Mouse (Mus musculus): Measurements from ENCODE around the gene Kdsr.

Kdsr gene

DNA sequence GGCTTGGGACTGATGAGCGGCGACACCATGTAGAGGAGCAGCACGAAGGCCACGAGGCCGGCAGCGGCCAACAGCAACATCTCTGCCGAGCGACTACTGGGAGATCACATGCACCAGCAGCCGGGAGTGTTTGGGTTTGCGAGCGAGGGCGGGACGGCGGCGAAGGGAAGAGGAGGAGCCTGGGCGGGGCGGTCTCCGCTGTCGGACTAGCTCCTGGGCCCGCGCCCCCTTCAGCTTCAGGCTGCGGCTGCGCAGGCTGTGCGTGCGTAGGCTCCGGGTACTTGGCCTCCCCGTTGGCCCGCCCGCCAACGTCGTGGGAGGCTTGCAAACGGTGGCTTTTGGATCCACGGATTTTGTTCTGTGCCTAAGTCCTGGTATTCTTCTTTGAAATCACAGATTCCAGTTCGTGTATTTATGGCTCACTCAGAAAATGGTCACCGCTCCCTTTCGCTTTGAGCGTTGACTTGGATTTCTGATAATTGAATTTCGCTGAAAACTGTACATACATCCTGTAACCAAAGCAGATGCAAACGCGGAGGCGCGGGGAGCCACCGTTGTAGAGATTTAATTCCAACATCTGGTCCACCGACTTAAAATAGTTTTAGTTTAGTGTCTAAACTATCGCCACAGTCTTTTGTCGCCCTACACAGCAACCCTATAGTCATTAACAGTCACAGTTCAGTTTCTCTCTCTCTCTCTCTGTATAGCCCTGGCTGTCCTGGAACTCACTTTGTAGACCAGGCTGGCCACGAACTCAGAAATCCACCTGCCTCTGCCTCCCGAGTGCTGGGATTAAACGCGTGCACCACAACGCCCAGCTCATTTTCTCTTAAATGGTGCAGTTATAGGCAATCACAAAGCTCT, at the start of gene Kdsr:
TSS of gene Kdsr (minus strand) at position 156 of the 864 bp plus-strand sequence.
- peak; percentile 94 for DNase-seq (ENCODE audit: low spot score)

DNA sequence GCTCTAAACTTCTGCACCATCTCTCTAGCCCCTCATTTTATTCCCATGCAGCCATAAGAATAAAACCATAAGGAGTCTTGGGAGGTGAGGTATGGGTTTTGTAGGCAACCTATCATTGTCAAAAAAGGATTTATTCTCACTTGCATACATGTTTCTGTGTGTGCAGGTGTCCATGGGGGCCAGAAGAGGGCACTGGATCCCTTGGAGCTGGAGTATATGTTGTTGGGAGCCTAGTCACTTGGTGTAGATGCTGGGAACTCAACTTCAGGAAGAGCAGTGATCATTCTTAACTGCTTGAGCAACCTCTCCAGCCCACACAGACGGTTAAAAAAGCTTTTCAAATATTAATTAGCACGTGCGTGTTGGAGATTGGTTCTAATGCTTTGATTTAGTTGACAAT, 40.4 kb upstream of the Kdsr start:
- no peak for DNase-seq (ENCODE audit: low spot score)

DNA sequence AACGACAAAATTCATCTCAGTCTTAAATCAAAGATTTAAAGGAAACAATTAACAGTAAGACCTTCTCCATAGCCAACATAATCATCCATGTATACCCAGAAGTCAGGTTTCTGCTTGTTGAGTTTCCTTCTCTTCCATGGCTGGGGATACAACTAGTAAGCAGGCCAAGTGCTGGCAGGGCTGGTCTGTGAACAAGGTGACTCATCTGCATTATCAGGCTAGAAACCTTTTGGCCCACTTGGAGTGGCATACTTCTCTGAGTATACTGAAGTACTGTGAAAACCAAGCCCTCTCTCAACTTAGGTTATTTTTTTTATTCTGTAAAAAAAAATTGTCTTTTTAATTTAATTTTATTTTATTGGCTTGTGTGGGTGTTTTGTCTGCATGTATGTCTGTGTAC, 39.9 kb upstream of the Kdsr start:
- no peak for DNase-seq (ENCODE audit: low spot score)

DNA sequence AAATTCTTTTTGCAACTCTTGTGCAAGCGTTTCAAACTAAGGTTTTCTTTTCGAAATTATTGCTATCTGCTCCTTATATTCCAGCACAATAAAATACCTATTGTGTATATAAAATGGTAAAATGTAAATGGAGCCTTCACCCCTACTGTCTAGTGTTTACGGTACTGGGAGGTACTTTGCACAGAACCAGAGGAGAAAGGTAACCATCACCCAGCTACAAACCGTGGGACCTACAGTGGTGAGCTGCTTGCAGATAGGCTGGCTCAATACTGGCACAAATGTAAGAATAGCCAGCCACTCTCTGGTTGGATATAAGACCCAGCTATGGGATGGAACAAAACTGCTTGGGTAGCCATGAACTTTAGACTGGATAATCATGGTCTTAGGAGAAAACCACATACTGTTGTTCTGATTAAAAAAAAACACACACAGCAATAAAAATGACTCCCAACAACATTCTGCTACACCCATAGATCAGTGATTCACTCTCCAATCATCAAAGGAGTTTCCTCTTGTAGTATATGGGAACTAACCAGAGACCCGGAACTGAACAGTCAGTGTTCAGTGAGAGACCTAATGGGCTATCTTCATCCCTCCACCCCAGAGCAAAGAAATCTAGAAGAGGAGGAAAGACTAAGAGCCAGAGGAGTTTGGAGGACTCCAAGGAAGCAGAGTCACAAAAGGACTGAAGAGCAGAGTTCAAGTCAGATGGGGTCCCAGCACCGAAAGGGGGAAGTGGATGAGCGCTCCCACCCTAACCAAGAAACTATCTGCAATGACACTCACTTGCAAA, 37.7 kb upstream of the Kdsr start:
- DNase-seq (ENCODE audit: low spot score): no peak

DNA sequence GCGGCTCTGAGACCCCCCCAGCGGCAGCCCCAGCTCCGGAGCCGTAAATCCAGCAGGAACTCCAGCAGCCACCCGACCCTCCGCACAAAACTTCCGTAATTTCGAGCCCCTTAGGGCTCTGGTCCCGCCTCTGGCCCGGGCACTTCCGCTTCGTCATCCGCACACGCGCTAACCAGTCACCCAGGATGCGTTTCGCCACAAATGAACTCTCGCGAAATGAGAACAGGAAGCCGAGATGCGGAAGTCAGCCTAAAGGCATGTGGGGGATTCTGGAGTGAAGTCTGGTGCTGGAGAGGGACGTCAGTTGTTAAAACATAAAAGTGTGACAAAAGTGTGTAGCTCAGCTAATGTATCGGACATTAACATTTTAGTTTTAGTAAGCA, 37.0 kb upstream of the Kdsr start, which contains the start of gene Vps4b:
TSS of gene Vps4b (minus strand) at position 187 of the 383 bp plus-strand sequence.
- peak; percentile 94 for DNase-seq (ENCODE audit: low spot score)

DNA sequence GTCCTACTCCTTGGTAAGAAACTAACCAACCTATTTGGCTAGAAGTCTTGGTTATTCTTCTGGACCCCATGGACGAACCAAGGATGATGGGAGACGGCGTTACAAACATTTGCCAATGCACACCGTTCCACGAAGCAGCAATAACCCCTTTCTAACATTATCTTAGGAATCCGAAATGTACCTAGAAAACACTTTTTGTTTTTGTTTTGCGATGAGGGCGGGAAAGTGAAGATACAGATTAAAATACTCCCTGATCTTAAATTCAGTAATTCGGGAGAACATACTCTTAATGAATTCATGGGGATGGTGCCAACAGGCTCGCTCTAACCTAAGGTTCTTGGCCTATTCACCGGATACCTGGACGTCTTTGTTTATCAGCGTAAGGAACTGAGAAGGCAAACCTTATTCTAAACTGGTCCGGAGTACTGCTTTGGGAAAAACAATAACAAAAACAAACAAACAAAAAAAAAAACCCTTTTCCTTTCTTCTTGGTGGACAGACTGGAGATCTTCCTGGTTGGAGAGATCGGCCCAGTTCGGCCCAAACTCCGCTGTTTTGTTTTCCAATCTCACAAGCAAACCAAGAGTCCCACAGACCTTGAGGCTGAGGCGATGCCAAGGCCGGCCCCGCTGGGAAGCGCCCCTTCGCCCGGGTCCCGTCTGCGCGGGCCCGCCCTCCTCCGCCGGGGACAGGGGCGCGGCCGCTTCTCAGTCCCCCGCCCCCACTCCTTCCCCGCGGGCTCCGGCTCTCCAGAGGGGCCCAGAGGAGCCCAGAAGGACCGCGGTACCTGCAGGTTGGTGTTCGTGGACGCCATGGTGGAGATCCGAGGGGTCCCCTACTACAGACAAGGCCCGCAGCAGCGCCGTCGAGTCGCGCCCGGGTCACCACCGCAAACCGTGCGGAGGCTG, 36.4 kb upstream of the Kdsr start:
- DNase-seq (ENCODE audit: low spot score): no peak

DNA sequence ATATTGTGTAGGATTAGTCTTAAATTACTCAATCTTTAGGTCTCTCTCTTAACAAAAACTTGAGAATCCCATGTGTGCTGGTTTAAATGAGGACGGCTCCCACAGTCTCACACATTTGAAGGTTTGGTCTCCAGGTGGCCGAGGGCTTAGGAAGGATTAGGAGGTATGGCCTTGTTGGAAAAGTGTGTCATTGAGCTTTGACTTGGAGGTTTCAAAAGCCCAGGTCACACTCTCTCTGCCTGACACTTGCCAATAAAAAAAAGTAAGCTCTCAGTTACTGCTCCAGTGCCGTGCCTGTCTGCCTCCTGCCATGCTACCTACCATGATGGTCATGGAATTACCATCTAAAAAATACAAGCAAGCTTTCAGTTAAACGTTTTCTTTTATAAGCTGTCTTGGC, 15.4 kb upstream of the Kdsr start:
- no peak for DNase-seq (ENCODE audit: low spot score)

DNA sequence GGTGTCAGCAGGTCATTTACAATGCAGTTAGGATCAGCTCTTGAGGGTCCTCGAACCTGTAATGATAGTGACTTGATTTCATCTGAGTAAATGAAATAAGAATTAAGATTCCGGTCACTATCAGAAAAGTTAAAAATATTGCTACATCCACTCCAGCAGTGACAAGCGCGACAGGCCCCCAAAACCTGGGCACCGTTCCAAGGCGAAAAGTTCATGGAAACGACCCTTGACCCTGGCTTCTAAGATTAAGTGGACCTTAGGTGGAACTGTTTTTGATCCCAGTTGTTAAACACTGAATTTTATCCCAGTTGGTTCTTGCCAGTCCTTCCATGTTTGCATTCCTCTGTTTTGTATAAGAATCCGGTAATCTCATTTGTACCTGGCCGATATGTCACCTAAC, 14.6 kb upstream of the Kdsr start:
- DNase-seq (ENCODE audit: low spot score): no peak

DNA sequence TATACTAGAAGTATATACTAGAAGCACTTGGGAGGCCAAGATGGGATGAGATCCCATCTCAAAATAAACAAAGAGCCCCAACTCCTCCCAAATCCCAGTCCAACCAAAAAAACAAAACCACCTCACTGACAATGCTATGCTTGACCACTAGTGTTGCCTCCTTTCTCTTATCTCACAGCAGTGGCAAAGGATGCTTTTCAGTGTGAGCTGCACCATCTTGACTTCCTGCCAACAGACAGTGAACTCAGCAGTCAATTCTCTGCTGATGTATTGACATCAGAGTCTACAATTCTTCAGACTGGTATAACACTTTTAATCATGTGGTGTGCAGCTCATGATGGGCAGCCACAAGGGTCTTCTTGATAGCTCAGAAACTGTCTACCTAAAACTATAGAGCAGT, 9.2 kb upstream of the Kdsr start:
- DNase-seq (ENCODE audit: low spot score): no peak

DNA sequence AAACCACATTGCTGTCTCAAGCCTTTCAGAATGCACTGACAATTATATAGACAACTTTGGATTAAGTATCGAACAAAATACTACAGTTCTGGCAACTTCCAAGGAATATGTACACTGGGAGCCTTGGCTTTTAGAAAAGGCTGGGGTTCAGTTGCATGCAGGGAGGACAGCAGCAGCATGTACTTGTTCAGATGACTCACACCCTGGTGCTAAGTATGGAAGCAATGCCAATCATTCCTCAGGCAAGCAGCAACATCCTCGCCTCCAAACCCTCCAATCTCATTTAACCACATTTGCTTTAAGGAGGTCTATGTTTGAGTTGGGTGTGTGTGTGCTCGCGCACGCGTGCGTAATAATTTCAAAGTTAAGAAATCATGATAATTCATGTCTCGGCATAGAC, 6.2 kb upstream of the Kdsr start:
- DNase-seq (ENCODE audit: low spot score): no peak

DNA sequence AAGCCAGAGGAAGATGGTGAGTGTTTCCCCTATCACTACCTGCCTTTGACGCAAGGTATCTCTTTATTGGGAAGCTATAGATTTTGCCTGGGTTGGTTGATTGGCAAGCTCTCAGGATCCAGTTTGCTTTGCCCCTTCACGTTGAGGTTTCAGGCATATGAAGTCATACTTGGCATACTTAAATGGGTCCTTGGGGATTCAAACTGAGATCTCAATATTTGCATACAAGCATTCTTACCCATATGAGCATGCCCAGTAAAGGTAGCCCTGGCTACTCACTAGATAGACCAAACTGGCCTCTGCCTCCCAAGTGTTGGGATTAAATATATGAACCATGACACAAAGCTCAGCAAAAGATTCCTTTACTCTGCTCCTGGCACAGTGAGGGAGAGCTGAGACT, 5.3 kb upstream of the Kdsr start:
- no peak for DNase-seq (ENCODE audit: low spot score)

DNA sequence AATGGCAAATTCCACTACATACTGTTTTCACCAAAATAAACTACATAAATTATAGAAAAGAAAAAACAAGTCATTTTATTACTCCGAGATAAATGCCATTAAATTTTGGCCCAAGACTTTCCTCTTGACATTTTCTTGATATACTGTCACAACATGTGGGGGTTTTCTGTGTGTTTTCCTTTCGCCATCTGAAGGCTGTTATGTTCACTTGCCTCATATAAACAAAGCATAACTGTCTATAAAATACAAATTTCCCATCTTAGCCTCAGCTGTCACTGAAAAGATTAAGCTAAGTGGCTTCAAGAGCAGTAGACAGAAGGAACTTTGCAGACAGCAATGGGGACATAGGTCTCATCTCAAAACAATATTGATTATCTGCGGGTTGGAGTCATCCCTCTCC, 4.8 kb upstream of the Kdsr start:
- DNase-seq (ENCODE audit: low spot score): no peak

DNA sequence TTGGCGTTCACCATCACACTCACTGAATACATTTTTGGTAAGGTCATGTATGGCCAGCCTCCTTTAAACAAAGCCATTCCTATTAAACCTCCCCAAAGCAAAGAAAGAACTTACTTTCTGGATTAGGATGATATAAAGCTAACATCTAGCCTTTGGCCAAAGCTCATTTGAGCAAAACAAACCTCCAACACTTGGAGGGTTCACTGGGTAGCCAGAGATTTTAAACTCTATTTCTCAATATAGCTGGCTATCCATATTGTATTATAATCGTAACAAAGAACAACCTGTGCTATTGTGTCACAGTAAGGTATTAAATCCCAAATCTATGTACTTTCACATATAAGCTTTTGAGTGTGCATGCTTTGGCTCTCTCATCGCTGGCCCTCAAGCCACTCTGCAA, 1.2 kb upstream of the Kdsr start:
- DNase-seq (ENCODE audit: low spot score): no peak

DNA sequence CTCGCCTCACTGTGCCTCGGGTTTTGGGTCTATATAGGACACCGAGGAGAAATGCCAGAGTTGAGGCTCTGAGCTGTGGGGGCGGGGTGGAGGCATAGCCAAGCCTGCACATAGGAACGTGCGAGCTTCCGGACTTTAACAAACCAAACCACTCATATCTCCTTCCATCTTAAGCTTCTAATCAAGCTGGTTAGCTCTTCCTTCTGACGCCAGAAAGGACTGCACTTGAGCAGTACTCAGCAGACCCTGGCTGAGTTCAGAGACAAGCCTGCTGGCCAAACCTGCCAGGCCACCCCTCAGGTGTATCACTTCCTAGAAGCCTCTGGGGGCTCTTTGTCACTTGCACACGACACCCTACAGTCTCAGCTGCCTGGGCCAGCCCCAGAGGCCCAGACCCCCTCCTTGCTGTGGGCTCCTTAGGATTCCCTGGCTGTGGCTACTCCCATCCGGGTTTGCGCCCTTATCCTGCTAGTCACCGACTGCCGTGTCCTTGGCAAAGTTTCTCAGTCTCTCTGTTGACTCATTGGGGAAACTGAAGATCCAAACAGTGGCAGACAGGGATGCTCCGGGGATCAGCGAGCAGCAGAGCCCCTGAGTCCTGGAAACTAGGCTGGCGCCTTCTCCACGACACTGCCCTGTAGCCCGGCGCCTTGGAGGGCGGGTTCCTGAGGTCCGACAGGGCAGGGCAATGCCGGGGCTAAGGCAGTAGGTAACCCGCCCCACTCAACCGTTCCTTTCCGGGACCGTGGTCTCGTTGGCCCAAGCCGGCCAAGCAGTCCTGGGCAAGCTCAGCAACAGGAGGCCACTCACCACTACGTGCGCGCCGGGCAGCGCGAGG, 574 bp downstream of the Kdsr start:
- DNase-seq (ENCODE audit: low spot score): peak; percentile 27

DNA sequence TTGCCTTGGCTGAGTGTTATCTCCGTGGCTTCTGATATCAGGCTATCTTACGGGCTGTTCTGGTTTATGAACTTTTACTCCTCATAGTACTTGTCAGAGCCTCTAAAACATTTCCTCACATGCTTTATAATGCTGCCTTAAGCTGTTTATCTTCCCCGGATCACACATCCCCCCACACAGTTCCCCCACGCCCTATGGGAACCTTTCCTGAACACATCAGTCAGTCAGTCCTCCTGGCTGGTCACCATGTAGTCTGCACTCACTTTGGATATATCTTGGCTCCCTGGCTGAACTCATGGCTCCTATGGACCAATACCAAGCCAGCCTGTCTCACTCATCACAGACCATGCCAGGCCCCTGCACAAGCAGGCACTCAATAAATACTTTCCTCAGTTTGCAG, 2.9 kb downstream of the Kdsr start:
- no peak for DNase-seq (ENCODE audit: low spot score)

DNA sequence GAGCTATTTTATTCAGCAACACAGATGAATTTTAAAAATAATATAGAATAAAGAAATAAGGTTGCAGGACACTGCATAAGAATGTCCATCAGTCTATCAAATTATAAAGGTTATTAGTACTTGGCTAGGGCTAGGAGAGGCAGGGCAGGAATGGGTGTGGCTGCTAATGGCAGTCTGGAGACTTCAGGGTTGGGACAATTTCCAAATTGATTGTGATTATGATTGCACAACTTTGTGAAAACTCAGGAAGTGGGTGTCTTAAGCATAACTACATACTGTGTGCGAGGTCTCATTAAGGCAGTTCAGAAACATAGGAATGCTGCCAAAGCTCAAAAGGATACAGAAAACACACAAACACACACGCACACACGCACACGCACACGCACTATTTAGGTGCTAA, 7.5 kb downstream of the Kdsr start:
- no peak for DNase-seq (ENCODE audit: low spot score)

DNA sequence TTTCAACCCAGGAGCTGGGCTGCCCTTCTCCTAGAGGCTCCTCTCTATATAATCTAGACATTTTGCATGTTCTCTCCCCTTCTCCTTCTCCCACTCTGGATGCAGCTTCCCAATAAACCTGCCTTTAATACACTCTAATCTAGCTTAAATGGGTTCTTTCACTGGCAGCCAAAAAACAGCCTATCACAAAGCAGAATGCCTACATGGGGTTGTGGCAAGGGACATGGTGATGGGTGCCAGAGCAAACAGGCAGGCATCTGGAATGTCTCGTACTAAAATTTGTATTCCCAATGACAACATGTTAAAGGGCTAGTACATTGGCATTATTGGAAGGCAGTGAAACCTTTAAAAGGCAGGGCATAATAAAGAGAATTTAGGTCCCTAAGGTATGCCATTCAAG, 8.9 kb downstream of the Kdsr start:
- DNase-seq (ENCODE audit: low spot score): no peak

DNA sequence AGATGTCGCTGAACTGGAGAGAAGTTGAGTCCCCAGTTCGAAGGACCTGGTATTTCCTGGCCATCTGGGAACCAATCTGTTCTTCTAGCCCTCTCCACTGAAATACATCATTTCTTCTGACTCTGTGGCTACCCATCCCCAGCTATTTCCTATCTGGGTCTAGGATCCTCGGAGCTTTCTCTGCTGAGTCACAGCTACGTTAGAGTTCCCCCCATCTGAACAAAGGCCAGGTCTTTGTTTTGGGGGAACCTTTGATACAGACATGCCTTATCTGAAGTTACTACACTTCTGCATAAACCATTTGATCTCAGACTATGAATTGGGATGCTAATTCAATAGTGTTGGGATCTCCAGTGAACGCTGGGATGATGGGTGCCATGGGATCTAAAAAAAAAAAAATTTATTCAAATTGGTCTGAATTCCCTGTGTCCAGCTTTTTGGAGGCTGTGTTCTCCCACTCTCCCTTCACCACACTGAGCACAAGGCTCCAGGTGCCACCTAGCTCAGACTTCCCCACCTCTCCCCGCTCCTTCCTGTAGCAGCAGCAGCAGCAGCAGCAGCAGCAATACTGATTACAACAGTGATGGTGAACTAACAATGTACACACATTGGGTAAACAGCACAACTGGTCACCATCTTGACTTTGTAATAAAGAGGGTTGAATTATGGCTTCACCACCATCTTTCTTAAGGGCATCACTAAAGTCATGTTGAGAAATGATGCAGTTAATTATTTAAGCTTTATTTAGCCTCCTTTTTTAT, 10.8 kb downstream of the Kdsr start:
- no peak for DNase-seq (ENCODE audit: low spot score)

DNA sequence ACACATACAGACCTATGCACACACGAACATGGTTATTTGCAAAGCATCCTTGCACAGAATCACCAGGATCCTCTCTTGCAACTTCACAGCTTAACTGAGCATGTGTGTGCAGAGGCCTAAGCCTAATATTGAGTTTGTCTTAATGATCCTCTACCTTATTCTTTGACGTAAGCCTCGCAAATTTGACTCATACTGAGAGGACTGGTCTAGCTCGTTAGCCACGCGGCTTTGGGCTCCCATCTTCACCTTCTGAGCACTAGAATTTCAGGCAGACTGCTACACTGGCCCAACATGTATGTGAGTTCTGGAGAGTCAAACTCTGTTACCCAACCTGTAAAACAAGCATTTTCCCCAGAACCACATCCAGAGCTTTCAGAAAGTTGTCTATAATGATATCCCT, 16.5 kb downstream of the Kdsr start:
- DNase-seq (ENCODE audit: low spot score): no peak

DNA sequence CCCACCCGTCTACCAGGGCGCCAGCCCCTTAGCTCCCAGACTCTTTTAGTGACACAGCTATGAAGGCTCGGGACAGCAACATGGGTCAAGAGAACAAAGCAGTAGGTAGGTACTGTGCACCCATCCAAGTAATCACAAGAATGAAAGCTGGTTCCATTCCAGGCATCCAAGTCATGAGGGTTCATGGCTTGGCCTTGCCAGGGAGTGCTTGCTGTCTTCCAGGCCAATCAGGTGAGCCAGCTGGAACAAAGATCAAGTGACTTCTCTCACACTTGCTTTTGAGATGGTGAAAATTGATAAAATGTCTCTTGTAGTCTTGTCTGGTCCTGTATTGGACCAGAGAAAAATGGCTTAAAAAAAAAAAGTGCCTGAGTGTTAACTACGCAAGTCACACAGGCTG, 18.8 kb downstream of the Kdsr start:
- no peak for DNase-seq (ENCODE audit: low spot score)

DNA sequence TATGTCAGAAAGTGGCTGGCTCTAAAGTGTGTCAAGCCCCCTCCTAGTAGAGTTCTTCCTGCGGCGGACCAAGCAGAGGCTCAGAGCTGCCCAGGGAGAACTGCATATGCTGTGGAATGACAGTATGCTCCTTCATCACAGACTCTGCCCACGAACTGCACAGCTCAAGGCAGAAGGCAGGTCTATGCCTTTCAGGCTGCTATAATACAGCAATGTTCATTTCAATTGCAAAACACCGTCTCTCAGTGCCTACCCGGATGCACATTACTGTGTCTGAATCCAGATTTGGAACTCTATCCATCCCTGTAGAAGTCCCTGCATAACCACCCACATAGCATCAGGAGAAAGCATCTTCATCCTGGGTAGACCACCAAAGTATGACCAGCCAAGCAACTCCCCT, 19.7 kb downstream of the Kdsr start:
- no peak for DNase-seq (ENCODE audit: low spot score)
